Mouse (Mus musculus): ENCODE data around the gene Dclk3.

Dclk3 gene

GRCm38 (mm10) chr9:111439836-111440201, 938 bp downstream of the Dclk3 start:
- DNase-seq (ENCODE audit: low spot score in 2 of 2), result no peak

- no peak for DNase-seq (ENCODE audit: low spot score in 2 of 2)
Observed at GRCm38 (mm10) chr9:111440446-111440845, 1.6 kb downstream of the Dclk3 start.

- no peak for DNase-seq (ENCODE audit: low spot score in 2 of 2)
Observed at GRCm38 (mm10) chr9:111441151-111441550, 2.3 kb downstream of the Dclk3 start.

GRCm38 (mm10) chr9:111446204-111446603, 7.3 kb downstream of the Dclk3 start:
- DNase-seq (ENCODE audit: low spot score in 2 of 2), result no peak

- no peak for DNase-seq (ENCODE audit: low spot score in 2 of 2)
Observed at GRCm38 (mm10) chr9:111448976-111449375, 10.1 kb downstream of the Dclk3 start.

- no peak for DNase-seq (ENCODE audit: low spot score in 2 of 2)
Observed at GRCm38 (mm10) chr9:111449880-111450279, 11.0 kb downstream of the Dclk3 start.

- DNase-seq (ENCODE audit: low spot score in 2 of 2), result no peak
Observed at GRCm38 (mm10) chr9:111450853-111451404, 12.0 kb downstream of the Dclk3 start.

- DNase-seq (ENCODE audit: low spot score in 2 of 2), result no peak
Observed at GRCm38 (mm10) chr9:111453895-111454294, 15.0 kb downstream of the Dclk3 start.

GRCm38 (mm10) chr9:111457176-111457935, 18.5 kb downstream of the Dclk3 start:
- DNase-seq (ENCODE audit: low spot score in 2 of 2), result no peak

- DNase-seq (ENCODE audit: low spot score in 2 of 2), result no peak
Observed at GRCm38 (mm10) chr9:111457936-111458310, 19.0 kb downstream of the Dclk3 start.

- DNase-seq (ENCODE audit: low spot score in 2 of 2), result no peak
Observed at GRCm38 (mm10) chr9:111459466-111459865, 20.6 kb downstream of the Dclk3 start.

GRCm38 (mm10) chr9:111460201-111460814, 21.4 kb downstream of the Dclk3 start:
- no peak for DNase-seq (ENCODE audit: low spot score in 2 of 2)

- no peak for DNase-seq (ENCODE audit: low spot score in 2 of 2)
Observed at GRCm38 (mm10) chr9:111461415-111462103, 22.7 kb downstream of the Dclk3 start.

GRCm38 (mm10) chr9:111465666-111466065, 26.8 kb downstream of the Dclk3 start:
- DNase-seq (ENCODE audit: low spot score in 2 of 2), result no peak

GRCm38 (mm10) chr9:111473686-111474457, 35.0 kb downstream of the Dclk3 start:
- DNase-seq (ENCODE audit: low spot score in 2 of 2), result no peak

GRCm38 (mm10) chr9:111474458-111474745, 35.5 kb downstream of the Dclk3 start:
- DNase-seq (ENCODE audit: low spot score in 2 of 2), result no peak

GRCm38 (mm10) chr9:111475281-111475680, 36.4 kb downstream of the Dclk3 start:
- DNase-seq (ENCODE audit: low spot score in 2 of 2), result no peak

GRCm38 (mm10) chr9:111475973-111476372, 37.1 kb downstream of the Dclk3 start:
- no peak for DNase-seq (ENCODE audit: low spot score in 2 of 2)

- DNase-seq (ENCODE audit: low spot score in 2 of 2), result no peak
Observed at GRCm38 (mm10) chr9:111476479-111477016, 37.7 kb downstream of the Dclk3 start.

- DNase-seq (ENCODE audit: low spot score in 2 of 2), result no peak
Observed at GRCm38 (mm10) chr9:111478853-111479490, 40.1 kb downstream of the Dclk3 start.

- no peak for DNase-seq (ENCODE audit: low spot score in 2 of 2)
Observed at GRCm38 (mm10) chr9:111481011-111481410, 42.1 kb downstream of the Dclk3 start.

Measured in urinary bladder, postnatal 36 days (tissue).